Mouse (Mus musculus) liver, embryonic 14.5 days (tissue): ENCODE measurements around the gene Csf2rb. TPM values are rescaled to one million over a fixed set of nuclear protein-coding genes. Genes with fewer than 3 reads are reported as not detected.
"Not testable (repeated sequence)": the region's sequence is repeated elsewhere in the genome, so short reads cannot be mapped to it uniquely, and the experiment has no call there.

Source experiments
- ATAC-seq: fragments of 200-750 bp; cut with Nextera tagmentation; 2 replicates; pipeline ENCODE4 v1.8.0; 2017; ENCODE audit warnings: moderate number of reproducible peaks, mild to moderate bottlenecking, moderate library complexity; ENCODE audit not compliant: insufficient read depth
- DNase-seq, 3 experiments: peaks; one replicate each; pipeline ENCODE4 v3.0.0-alpha.2; 2012 to 2013; ENCODE audit warnings: low read depth in 3 of 3, low spot score in 3 of 3
- H3K27ac ChIP-seq: fragments of 300-500 bp; sonication (generic); 2 replicates; pipeline ENCODE4 v1.5.1; 2014; ENCODE audit warnings: moderate library complexity, mild to moderate bottlenecking, control low read depth, inconsistent platforms
- H3K27me3 ChIP-seq: fragments of 300-500 bp; sonication (generic); 2 replicates; pipeline ENCODE4 v1.6.1; 2014; ENCODE audit warnings: mild to moderate bottlenecking, low read length, moderate library complexity; ENCODE audit not compliant: control insufficient read depth, insufficient read depth
- H3K36me3 ChIP-seq: fragments of 300-500 bp; sonication (generic); replicated peaks from 2 replicates; pipeline ENCODE4 v1.6.1; 2014; ENCODE audit warnings: low read depth; ENCODE audit not compliant: control insufficient read depth, insufficient read depth
- H3K4me1 ChIP-seq, 2 experiments: fragments of 200-500 bp in 1 of 2; fragments of 300-500 bp in 1 of 2; sonication (generic) in 1 of 2; replicated peaks; 2 replicates each; pipeline ENCODE4 v1.6.1; 2012 to 2014; ENCODE audit warnings: antibody characterized with exemption in 1 of 2, inconsistent platforms in 1 of 2, low read length in 1 of 2; ENCODE audit not compliant: control insufficient read depth in 2 of 2, insufficient read depth in 2 of 2
- H3K4me2 ChIP-seq: fragments of 300-500 bp; sonication (generic); 2 replicates; pipeline ENCODE4 v1.6.1; 2014; ENCODE audit warnings: low read depth, mild to moderate bottlenecking, control low read depth, moderate library complexity
- H3K4me3 ChIP-seq, 2 experiments: fragments of 200-500 bp in 1 of 2; fragments of 300-500 bp in 1 of 2; sonication (generic) in 1 of 2; 2 replicates each; pipeline ENCODE4 v1.5.1; 2012 to 2014; ENCODE audit warnings: low read depth in 2 of 2, low read length in 2 of 2, mild to moderate bottlenecking in 2 of 2, control low read depth in 1 of 2, inconsistent platforms in 1 of 2, moderate library complexity in 1 of 2; ENCODE audit not compliant: insufficient read depth in 1 of 2
- H3K9ac ChIP-seq: fragments of 300-500 bp; sonication (generic); replicated peaks from 2 replicates; pipeline ENCODE4 v1.6.1; 2014; ENCODE audit warnings: mild to moderate bottlenecking, control low read depth, moderate library complexity
- H3K9me3 ChIP-seq: fragments of 300-500 bp; sonication (generic); 2 replicates; pipeline ENCODE4 v1.6.1; 2016; ENCODE audit warnings: low read length, mixed read lengths; ENCODE audit not compliant: control insufficient read depth
- CTCF ChIP-seq: IDR thresholded peaks from 2 replicates; pipeline ENCODE4 v1.5.1; 2016; ENCODE audit warnings: antibody characterized with exemption, low read depth, control low read depth
- EP300 ChIP-seq: IDR thresholded peaks from 2 replicates; pipeline ENCODE4 v1.6.1; 2016; ENCODE audit warnings: antibody characterized with exemption, low read depth
- WGBS: fragments of 180-500 bp; shearing (Covaris S2); extraction: QIAGEN DNeasy Blood & Tissue Kit; methylation state at CpG from one replicate; pipeline ENCODE4 v1.1.7; 2014; ENCODE audit not compliant: insufficient replicate concordance; 5-methylcytosine and 5-hydroxymethylcytosine counted together
- polyA plus RNA-seq, 2 experiments: library from polyadenylated mRNA; depleted of rRNA in 1 of 2; stranded (reverse) in 1 of 2; unstranded in 1 of 2; fragments of >200 nt; fragmentation: Nextera tagmentation in 1 of 2; extraction: Ambion mirVana in 1 of 2; gene quantifications; 2 replicates each; pipeline versions ENCODE4 v1.2.1 to v1.2.3; 2012 to 2014

The Csf2rb gene
- polyA plus RNA-seq, 2 experiments, result 4.5 to 5.9 TPM

DNA sequence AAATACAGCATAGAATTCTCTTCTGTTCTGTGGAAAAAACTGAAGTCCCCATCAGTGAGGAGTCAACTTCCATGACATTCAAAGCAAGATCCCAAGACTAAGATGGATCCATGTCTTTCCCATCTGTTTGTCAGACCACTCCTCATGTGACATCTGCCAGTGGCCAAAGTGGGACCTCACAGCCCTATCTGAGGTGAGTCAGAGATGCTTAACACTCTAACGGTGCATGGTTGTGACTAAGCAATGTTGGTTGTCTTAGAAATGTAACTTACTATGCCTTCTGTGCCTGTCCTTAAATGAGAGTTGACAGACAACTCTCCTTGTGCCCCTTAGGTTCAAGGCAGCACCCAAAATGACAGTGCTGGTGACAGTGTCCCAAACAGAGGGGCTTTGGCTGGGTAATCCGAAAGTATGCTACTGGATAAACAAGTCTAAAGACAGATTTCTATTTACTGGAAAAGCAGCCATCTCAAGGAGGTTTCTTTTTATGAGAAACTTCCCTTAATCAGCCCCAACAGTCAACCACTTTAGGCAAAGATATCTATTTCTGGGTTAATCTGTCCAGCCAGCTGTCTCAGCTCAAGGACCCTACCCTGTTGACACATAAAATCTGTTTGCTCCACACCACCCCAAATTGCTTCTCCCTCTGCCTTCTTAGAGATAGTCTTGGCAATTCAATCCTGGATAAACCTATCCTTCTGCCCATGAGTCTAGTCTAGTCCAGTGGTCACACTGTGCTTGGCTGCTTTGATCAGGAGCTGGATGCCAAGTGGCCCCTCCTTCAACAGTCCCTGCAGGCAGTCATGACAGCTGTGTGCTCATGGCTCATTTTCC lies 7.0 kb upstream of the Csf2rb start:
- H3K4me2 ChIP-seq, H3K27me3 ChIP-seq, H3K9me3 ChIP-seq, H3K36me3 ChIP-seq, H3K9ac ChIP-seq, H3K4me3 ChIP-seq, H3K27ac ChIP-seq, DNase-seq: not testable (repeated sequence)
- ATAC-seq, result peak; percentile 77
- WGBS, result 12% methylated on average over 2 of the region's 2 CpGs
- H3K4me1 ChIP-seq, result peaks cover 0 to 15% of the 10 kb centered on the region in 2 experiments; a peak in 3 of 4 replicates
- peak; percentile 71 for TF ChIP-seq EP300

DNA sequence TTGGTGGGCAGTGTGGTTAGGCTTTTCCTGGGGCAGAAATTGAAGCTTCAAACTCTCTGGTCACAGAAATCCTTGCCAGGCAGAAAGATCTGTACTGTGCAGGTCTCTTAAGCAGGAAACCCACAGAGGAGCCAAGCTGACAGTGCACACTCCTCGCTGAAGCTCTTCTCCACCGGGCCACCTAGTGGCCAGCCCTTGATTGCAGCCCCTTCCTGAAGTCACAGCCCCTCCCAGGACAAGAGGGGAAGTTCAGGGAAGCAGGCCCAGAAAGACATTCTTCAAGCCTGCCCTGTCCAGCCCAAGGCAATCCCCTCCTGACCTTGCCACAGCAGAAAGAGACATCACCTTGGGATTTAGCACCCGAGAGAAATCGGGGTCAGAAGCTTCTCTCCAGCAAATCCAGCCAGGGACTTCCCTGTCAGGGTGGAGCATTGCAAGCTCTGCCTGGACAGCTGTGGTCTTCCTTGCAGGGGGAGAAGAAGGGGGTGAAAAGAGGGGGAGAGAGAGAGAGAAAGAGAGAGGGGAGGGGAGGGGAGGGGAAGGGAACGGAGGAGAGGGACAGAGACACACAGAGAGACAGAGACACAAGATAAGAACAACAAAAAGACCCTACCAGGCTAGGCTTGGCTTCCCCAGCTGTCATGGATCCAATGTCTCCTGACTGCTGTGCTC lies 4.6 kb upstream of the Csf2rb start:
- Histone ChIP-seq H3K4me1 (peaks cover 0 to 15% of the 10 kb centered on the region in 2 experiments; a peak in 3 of 4 replicates), H3K36me3 (no peaks in the 10 kb centered on the region), H3K4me2 (no peak overlapping the region), H3K27me3 (no peaks in the 10 kb centered on the region), H3K9ac (no peak overlapping the region), H3K4me3 (no peak overlapping the region), H3K27ac (no peak overlapping the region), H3K9me3 (no peaks in the 10 kb centered on the region)
- TF ChIP-seq EP300, result no peak
- peak; percentile 89 for TF ChIP-seq CTCF
- peak in 2 of 3 experiments; percentile 28 to 35 for DNase-seq
- 9% methylated on average over 5 of the region's 5 CpGs for WGBS
- ATAC-seq, result peak; percentile 50; the same call in 1 of the 2 replicates

DNA sequence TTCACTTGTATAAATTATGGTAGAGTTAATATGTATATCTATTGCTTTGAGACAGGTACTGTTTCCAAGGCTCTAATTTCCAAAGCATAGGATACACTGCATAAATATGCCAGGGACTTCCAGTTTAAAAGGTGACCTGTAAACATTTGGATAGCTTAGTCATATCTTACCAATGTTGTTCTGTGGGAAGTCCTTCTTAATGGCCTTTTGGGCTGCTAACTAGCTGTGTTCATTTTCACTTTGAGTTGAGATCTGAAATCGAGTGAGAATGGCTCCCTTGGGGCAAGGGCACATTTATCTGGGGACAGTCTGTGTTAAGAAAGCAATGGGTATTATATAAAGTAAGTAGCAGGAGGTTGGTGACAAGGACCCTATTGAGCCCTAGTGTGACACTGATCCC lies 2.2 kb upstream of the Csf2rb start:
- H3K27ac ChIP-seq, result no peak overlapping the region
- TF ChIP-seq CTCF (no peak), EP300 (no peak)
- H3K4me2 ChIP-seq, result no peak overlapping the region
- no peaks in the 10 kb centered on the region for H3K9me3 ChIP-seq
- no peaks in the 10 kb centered on the region for H3K27me3 ChIP-seq
- no peaks in the 10 kb centered on the region for H3K36me3 ChIP-seq
- H3K9ac ChIP-seq, result no peak overlapping the region
- ATAC-seq (no peak), DNase-seq (no peak)
- H3K4me1 ChIP-seq, result peaks cover 0 to 8% of the 10 kb centered on the region in 2 experiments; a peak in 3 of 4 replicates
- WGBS, result 54% methylated on average over 1 of the region's 1 CpGs
- H3K4me3 ChIP-seq, result no peak overlapping the region

DNA sequence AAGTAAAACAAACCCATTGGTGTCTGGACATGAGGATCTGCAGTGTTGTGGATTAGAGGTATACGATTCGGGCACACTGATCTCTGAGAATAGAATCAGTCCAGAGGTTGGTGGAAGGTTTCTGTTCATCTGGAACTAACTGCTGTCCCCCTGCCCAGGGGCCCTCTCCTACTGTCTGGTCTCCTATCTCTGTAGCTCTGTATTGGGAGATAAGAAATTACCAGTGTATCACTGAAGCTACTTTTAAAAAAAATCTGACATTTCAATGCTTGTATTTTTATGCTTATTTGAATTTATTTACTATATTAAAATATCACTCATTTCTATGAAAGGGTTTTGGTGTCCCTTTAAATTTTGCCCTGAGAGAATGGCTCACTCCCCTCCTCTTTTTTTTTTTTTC lies 1.3 kb upstream of the Csf2rb start:
- WGBS, result 35% methylated on average over 2 of the region's 2 CpGs
- Histone ChIP-seq H3K9ac (no peak overlapping the region), H3K4me1 (peaks cover 0 to 3% of the 10 kb centered on the region in 2 experiments; a peak in 1 of 4 replicates), H3K36me3 (no peaks in the 10 kb centered on the region), H3K27ac (no peak overlapping the region), H3K4me2 (no peak overlapping the region), H3K27me3 (no peaks in the 10 kb centered on the region), H3K4me3 (no peak overlapping the region), H3K9me3 (no peaks in the 10 kb centered on the region)
- ATAC-seq (no peak), DNase-seq (no peak)
- TF ChIP-seq EP300, result no peak
- TF ChIP-seq CTCF, result no peak

DNA sequence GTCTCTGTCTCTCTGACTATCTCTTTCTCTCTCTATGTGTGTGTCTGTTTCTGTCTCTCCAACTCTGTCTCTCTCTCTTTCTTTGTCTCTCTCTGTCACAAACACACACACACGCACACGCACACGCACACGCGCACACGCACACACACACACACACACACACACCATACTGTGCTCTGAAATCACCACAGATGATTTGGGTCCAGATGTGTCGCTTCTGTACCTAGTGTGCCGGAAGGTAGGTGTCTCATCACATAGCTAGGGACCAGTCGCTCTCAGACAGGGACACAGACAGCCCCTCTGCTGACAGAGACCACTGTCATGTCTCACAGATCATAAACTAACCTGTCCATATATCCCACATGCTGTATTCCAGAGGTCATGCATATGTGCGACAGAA lies 1.2 kb downstream of the Csf2rb start:
- no peaks in the 10 kb centered on the region for H3K4me1 ChIP-seq
- no peaks in the 10 kb centered on the region for H3K36me3 ChIP-seq
- no peak overlapping the region for H3K4me2 ChIP-seq
- peak overlapping the region in 1 of 2 experiments; percentile 32; a peak in 3 of 4 replicates for H3K4me3 ChIP-seq
- DNase-seq (no peak), ATAC-seq (no peak)
- H3K27me3 ChIP-seq, result no peaks in the 10 kb centered on the region
- H3K9ac ChIP-seq, result no peak overlapping the region
- no peak overlapping the region for H3K27ac ChIP-seq
- no peak for TF ChIP-seq CTCF
- no peak for TF ChIP-seq EP300
- no peaks in the 10 kb centered on the region for H3K9me3 ChIP-seq
- WGBS, result 75% methylated on average over 10 of the region's 10 CpGs

DNA sequence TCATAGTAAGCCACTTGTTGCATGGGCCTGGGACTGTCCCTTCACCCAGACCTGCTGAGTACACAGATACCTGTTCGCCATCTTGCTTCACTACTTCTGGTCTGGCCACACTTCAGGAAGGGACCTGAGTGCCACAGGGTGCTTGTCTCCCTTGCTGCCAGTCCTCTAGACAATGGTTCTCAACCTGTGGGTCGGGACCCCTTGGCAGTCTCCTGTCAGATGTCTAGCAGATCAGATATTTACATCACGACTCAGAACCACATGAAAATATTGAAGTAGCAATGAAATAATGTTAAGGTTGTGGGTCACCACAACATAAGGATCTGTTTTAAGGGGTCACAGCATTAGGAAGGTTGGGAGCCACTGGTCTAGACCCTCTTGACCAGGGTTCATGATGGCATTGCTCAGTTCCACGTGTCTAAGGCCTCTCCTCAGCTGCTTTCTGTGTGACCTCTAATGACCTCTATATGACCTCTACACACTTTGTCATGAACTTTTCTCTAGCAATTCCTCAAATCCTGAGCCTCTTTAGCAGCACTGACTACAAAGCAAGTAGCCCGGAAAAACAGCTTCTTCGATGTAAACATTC lies 2.3 kb downstream of the Csf2rb start:
- not testable (repeated sequence) for DNase-seq, H3K9me3 ChIP-seq, H3K4me3 ChIP-seq, H3K36me3 ChIP-seq, H3K27me3 ChIP-seq, H3K4me2 ChIP-seq, H3K9ac ChIP-seq, ATAC-seq, H3K27ac ChIP-seq, H3K4me1 ChIP-seq
- 55% methylated on average over 6 of the region's 6 CpGs for WGBS
